Mouse (Mus musculus) megakaryocyte, embryonic 14.5 days (primary cell): Measurements from ENCODE around the gene Cntfr.

Source experiments
- FLI1 ChIP-seq: IDR thresholded peaks from 2 replicates; pipeline ENCODE4 v1.6.1; 2012; ENCODE audit warnings: low read length, inconsistent platforms, mixed read lengths
- GATA1 ChIP-seq: IDR thresholded peaks from 3 replicates; pipeline ENCODE4 v1.6.1; 2012; ENCODE audit warnings: mixed read lengths, low read length, inconsistent platforms, borderline replicate concordance

GRCm38 (mm10) chr4:41638828-41639213 is 58.1 kb downstream of the Cntfr start:
- TF ChIP-seq GATA1: no peak
- TF ChIP-seq FLI1: no peak
